Mouse (Mus musculus): ENCODE measurements around the gene Siah3.

DNA sequence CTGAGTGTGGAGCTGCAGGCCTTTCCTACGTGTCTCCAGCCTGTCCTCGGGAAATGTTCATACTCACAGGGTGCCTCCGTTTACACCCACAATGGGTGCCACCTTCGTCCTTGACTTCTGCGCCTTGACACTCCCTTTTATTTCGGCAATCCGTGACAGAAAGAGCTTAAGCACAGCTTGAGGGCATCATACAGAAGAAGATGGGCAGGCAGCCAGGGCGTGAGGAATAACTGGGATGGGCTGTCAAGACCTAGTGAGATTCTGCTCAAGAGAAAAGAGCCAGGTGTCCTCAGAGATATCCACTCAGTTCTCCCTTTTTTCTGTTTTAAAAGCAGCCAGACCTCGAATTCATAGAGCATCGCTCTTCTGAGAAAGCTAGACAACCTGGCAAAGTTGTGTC lies 21.2 kb upstream of the Siah3 start:
- TF ChIP-seq CEBPB (IDR thresholded peaks at IDR 0.05; ENCODE audit: insufficient read depth, poor library complexity, severe bottlenecking) (no peak), MAX (IDR thresholded peaks at IDR 0.05; ENCODE audit: low read depth) (no peak), POLR2A (IDR thresholded peaks at IDR 0.05; ENCODE audit: insufficient read length, low read depth) (no peak), TCF12 (IDR thresholded peaks at IDR 0.05; ENCODE audit: insufficient read depth, poor library complexity, severe bottlenecking) (no peak), MYOD1 (IDR thresholded peaks at IDR 0.05; ENCODE audit: control insufficient read depth in 1 of 3, insufficient read length in 2 of 3, low read depth in 2 of 3) (no peak), TCF3 (IDR thresholded peaks at IDR 0.05; ENCODE audit: insufficient read length, low read depth) (no peak), USF1 (IDR thresholded peaks at IDR 0.05; ENCODE audit: low read depth) (no peak), REST (IDR thresholded peaks at IDR 0.05; ENCODE audit: insufficient read depth, insufficient read length) (no peak), POLR2AphosphoS2 (IDR thresholded peaks at IDR 0.05; ENCODE audit: insufficient read length, low read depth) (no peak), E2F4 (IDR thresholded peaks at IDR 0.05; ENCODE audit: insufficient read depth) (no peak)

All from myocyte (in vitro differentiated cells).